Mouse (Mus musculus) adrenal gland, postnatal 25 days (tissue): ENCODE results near the gene Zfp661. TPM values are rescaled to one million over a fixed set of nuclear protein-coding genes. Genes with fewer than 3 reads are reported as not detected.

Source experiments
- DNase-seq: peaks from one replicate; pipeline ENCODE4 v3.0.0; 2021; ENCODE audit warnings: mixed read lengths
- total RNA-seq: library from RNA; stranded (reverse); gene quantifications from 2 replicates; pipeline ENCODE4 v1.2.3, GENCODE M21; 2021

The Zfp661 gene
- total RNA-seq, 1 experiment from 2014 or later, result 4.5 TPM

DNA sequence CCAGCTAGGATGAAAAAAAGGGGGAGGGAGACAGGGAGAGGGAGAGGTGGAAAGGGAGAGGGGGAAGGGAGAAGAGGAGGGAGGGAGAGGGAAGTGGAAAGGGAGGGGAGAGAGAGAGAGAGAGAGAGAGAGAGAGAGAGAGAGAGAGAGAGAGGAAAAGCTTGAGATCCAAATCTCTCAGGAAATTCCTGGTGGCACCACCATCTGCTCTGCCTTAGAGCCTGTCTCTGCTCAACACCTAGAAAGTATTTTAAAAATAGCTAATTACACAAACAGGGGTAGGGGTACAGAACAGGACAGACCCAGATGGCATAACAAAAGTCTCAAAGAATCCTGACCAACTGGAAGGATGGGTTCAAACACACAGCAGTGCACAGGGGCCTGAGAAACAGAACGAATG is 36.4 kb downstream of the Zfp661 start:
- no peak for DNase-seq

DNA sequence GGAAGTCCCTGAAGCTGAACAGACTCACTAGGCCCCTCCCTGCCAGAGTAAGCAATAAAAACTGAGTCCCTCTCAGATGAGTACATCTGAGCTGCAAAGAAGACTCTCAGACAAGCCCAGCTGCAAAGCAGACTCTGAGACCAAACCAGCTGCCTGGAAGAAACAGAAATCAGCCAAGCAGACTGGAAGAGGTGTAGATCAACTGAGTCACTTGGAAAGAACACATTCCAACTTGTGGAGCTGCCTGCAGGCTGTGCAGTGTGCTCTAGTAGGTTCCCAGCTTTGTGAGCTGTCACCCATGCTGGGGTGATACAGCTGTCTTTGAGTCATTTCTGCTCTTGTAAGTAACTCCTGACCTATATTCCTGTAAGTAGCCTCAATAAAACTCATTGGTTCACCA is 37.2 kb downstream of the Zfp661 start:
- DNase-seq, result no peak

DNA sequence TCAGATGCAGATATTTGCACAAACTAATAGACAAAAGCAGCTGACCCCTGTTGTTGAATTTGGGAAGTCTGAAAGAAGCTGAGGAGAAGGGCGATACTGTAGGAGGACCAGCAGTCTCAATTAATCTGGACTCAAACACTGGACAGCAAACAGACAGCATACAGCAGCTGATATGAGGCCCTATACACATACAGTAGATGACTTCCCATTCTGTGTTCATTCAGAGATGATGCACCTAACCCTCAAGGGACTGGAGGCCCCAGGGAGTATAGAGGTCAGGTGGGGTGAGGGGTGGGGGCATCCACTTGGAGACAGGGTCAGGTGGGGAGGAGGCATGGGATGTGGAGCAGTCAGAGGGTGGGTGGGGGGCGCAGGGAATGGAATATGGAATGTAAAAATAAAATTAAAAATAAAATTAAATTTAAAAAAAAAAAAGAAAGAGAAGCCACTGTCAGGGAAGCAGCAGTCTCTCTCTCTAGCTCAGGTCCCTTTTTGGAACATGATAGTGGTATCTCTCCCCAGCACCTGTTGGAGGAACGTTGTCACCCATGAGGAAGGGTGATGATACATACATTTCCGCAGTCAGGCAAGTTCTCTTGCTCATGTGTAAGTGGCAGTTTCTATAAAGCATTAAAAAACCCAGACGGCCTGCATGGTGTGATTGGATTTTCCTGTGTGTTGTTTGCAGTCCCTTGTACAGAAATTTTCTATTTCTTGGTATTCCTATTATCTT is 38.4 kb downstream of the Zfp661 start:
- no peak for DNase-seq

DNA sequence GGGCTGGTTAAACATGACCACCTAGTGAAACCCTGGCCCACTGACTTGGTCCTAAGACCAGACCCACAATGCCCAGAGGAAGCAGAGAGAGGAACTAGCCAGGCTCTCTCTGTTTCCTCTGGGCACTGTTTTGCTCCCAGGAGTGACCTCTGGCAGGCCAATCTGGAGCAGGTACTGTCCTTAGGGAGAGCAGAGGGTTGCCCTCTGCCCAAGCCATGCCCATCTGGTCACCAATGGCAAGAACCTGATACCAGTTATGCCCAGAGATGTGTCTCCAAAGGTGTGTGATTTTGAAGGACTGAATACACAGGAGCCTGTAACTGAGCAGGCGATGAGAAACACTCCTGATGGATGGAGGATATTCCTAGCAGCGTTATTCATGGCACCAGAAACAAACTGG is 45.2 kb downstream of the Zfp661 start:
- no peak for DNase-seq

DNA sequence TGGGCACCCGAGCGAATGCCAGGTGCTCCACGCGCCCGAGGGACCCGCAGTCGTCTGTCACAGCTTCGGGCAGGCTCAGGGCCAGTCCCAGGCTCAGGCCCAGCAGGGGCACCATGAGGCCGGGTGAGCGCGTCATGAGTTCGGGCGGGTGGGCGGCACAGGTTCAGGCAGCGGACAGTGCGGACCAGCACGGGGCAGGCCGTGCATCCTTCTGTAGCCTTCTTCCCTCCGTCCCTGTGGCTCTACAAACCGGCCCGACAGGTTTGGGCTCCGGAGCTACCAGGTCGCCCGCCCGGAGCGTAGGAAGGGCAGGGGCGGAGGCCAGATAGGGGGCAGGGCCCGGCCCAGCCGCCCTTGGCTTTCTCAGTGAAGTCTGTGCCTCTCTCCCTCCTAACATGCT is 45.7 kb downstream of the Zfp661 start, which contains the start of gene Prom2:
Gene Prom2, minus strand, starts transcription at position 283 of the 400 bp plus-strand sequence.
- no peak for DNase-seq

DNA sequence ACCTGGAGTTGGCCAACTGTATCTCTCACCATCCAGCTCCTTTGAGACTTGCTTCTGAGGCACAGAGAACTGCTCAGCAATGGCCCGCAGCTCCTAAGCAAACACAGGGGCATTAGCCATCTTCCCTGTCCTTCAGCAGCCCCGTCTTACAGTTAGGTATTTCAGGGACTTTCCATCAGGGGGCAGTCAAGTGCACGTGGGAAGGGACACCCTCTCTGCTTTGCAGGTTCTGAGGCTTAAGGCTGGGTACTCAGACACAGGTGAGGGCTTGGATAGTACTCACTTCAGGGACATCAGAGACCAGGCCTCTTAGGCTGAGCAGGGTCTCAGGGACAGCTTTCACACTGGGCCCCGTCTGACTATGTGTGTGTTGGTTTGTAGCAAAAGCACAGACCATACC is 47.4 kb downstream of the Zfp661 start:
- no peak for DNase-seq

DNA sequence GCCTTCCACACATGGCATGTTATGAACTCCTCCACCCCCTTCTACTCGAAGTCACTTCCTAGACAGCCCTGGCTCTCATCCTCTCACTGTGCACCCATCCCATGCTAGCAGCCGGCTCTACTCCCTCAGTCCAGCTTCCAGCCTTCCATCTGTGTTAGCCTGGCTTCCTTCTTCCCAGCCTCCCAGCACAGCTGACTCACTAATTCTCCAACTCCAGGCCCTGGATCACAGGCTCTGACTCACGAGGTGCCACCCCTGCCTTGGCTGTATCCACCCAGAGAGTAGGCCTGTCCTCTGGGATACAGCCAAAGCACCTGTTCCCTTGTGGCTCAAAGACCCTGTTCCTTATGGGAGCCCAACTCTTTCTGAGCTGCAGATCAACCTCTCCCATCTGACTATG is 49.3 kb downstream of the Zfp661 start:
- peak; percentile 45 for DNase-seq

DNA sequence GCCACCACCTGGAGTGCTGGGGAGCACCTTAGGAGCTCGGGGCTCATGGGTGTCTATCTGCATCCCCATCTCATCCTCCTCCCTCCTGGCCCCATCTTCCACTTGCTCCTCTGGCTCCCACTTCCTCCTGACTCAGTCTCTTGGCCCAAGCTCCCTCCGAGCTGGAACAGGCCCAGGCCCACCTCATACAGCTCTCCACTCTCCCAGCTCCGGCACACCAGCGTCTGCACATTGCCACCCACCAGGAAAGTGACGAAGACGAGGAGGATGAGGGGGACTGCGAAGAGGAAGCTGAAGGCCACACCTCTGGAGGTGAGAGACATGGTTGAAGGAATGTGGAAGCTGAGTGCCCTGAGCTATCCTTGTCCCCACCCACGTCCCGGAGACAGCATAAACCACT is 51.5 kb downstream of the Zfp661 start:
- no peak for DNase-seq

DNA sequence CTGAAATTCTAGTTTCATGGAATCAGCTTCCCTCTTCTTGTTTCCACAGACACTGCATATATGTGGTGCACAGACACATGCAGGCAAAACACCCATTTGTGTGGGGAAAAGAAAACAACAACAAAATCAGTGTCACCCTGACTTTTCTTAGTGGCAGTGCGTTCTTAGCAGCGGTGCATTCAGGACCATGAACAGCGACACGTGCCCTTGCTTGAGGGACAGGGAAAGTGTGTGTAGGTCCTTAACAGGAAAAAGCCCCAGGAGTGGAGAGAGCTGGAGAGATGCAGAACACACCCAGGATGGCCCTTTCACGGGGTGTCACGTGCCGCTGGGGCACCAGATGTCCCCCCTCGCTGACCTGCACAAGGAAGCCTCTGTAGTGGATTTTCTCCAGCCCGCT is 54.5 kb downstream of the Zfp661 start:
- DNase-seq, result peak; percentile 46

DNA sequence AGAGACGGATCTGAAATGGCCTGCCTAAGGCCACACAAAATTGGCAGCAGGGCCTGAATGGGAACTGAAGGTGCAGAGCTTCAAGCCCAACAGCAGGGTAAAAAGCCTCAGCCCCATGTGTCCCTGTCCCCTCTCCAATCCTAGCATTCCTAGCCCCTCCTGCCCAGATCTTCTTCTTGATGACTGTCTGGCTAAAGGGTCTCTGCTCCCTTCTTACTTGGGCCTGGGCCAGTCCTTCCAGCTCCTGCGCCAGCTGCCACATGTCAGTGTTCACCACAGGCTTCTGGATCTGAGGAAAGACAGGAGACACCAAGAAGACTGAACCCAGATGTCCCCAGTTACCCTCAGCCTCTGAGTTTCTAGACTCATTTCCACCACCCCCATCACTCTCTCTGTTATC is 55.3 kb downstream of the Zfp661 start:
- DNase-seq, result no peak

DNA sequence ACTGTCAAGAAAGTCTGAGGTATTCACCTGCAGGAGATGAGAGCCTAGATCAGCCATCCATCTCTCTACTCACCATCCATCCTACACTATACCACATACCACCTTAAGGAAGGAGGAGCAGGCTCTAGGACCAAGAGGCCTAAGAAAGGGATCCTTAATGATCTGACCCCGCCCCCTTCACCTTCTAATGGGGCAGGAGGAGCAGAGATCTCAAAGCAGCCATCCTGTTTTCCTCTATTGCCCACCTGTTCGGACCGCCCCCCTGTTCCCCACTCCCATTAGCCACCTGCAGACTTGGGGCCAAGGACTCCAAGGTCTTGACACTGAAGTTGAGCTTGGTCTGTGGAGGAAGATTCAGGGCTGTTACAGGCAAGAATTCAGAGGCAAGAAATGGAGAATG is 56.5 kb downstream of the Zfp661 start:
- DNase-seq, result no peak

DNA sequence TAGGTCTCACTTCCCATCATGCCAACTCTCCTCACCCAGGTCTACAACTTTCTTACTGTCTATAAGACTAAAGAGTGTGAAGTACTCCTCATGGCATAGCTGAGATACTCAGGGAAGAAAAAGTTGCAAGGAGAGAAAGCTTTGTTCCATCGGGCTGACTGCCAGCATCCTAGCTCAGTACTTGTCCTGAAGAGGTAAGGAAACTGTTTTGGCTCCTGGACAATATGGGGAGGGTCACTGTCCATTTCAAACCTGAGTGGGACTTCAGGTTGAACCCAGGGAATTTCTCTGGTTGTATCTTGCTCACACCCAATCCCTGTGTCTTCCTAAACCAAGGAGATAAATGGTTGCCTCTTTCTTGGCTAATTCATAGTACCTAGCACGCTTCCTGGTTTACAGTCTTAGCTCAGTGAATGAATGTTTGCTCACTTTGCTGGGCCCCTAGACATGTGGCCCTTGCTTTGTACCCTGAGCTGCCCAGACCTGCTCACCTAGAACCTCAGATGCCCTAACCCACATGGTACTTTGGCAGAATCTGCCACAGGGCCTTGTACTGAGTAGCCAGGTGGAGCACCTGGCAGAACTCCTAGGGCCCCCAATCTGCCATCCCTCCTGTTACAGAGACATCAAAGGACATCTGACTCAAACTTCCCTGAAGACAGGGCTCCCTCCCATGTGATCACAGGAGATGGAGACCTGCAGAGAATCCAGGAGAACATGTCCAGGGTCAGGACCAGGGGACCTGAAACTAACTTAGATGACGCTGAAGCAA is 61.7 kb downstream of the Zfp661 start:
- no peak for DNase-seq

Other genes with a start within 250 kb of the Zfp661 start
- not detected in 2 replicates for gene Astl, start 248.5 kb downstream of the Zfp661 start, total RNA-seq
- 1.4 and 2.0 TPM in 2 replicates for gene Adra2b, start 223.9 kb downstream of the Zfp661 start, total RNA-seq
- 0.43 TPM in 1 of 2 replicates, not detected in the other for gene Gpat2, start 161.9 kb downstream of the Zfp661 start, total RNA-seq
- 42.0 and 46.8 TPM in 2 replicates for gene Fahd2a, start 142.5 kb downstream of the Zfp661 start, total RNA-seq
- 4.8 and 6.0 TPM in 2 replicates for gene Kcnip3, start 65.0 kb downstream of the Zfp661 start, total RNA-seq
- gene Prom2, start 45.6 kb downstream of the Zfp661 start, total RNA-seq, result 0.18 TPM in 1 of 2 replicates, not detected in the other
- 97.4 and 98.4 TPM in 2 replicates for gene Mrps5, start 128 bp upstream of the Zfp661 start, total RNA-seq
- 5.4 and 5.7 TPM in 2 replicates for gene Mal, start 69.6 kb upstream of the Zfp661 start, total RNA-seq
- 0.61 and 0.76 TPM in 2 replicates for gene Mall, start 142.8 kb upstream of the Zfp661 start, total RNA-seq
- gene Nphp1, start 201.8 kb upstream of the Zfp661 start, total RNA-seq, result 17.8 and 27.6 TPM in 2 replicates
- 83.7 and 107 TPM in 2 replicates for gene Mtln, start 205.4 kb upstream of the Zfp661 start, total RNA-seq
- gene Bub1, start 244.8 kb upstream of the Zfp661 start, total RNA-seq, result 3.4 and 5.1 TPM in 2 replicates